Mouse (Mus musculus) ES-CJ7 (cell line): ENCODE data around the gene Fam198b.
"Not testable (repeated sequence)": the region's sequence is repeated elsewhere in the genome, so short reads cannot be mapped to it uniquely, and the experiment has no call there.

Experiments used
- DNase-seq: peaks from one replicate; pipeline ENCODE4 v3.0.0; 2011; ENCODE audit warnings: low read depth, low spot score

Gene Fam198b

GRCm38 (mm10) chr3:79925950-79926697, 41.8 kb downstream of the Fam198b start:
- DNase-seq = peak; percentile 6

- DNase-seq = no peak
Measured at GRCm38 (mm10) chr3:79927050-79927449, 42.7 kb downstream of the Fam198b start.

- DNase-seq = no peak
Measured at GRCm38 (mm10) chr3:79928409-79928808, 44.1 kb downstream of the Fam198b start.

GRCm38 (mm10) chr3:79930141-79930744, 45.9 kb downstream of the Fam198b start:
- no peak for DNase-seq

- DNase-seq = no peak
Measured at GRCm38 (mm10) chr3:79936213-79936612, 51.9 kb downstream of the Fam198b start.

GRCm38 (mm10) chr3:79936730-79937447, 52.6 kb downstream of the Fam198b start:
- no peak for DNase-seq

GRCm38 (mm10) chr3:79947736-79948135, 63.4 kb downstream of the Fam198b start:
- no peak for DNase-seq

GRCm38 (mm10) chr3:79948151-79948550, 63.8 kb downstream of the Fam198b start:
- DNase-seq = no peak

GRCm38 (mm10) chr3:79953164-79953759, 68.9 kb downstream of the Fam198b start:
- DNase-seq = no peak

- no peak for DNase-seq
Measured at GRCm38 (mm10) chr3:79955262-79955661, 70.9 kb downstream of the Fam198b start.

GRCm38 (mm10) chr3:79956792-79957191, 72.5 kb downstream of the Fam198b start:
- no peak for DNase-seq

- no peak for DNase-seq
Measured at GRCm38 (mm10) chr3:79957752-79958151, 73.4 kb downstream of the Fam198b start.

GRCm38 (mm10) chr3:79966709-79967108, 82.4 kb downstream of the Fam198b start:
- DNase-seq = no peak

- peak; percentile 37 for DNase-seq
Measured at GRCm38 (mm10) chr3:79967346-79967745, 83.0 kb downstream of the Fam198b start.

- DNase-seq = no peak
Measured at GRCm38 (mm10) chr3:79968426-79968825, 84.1 kb downstream of the Fam198b start.

GRCm38 (mm10) chr3:79969536-79969935, 85.2 kb downstream of the Fam198b start:
- not testable (repeated sequence) for DNase-seq

- DNase-seq = no peak
Measured at GRCm38 (mm10) chr3:79970070-79970469, 85.7 kb downstream of the Fam198b start.

- DNase-seq = no peak
Measured at GRCm38 (mm10) chr3:79970498-79970897, 86.2 kb downstream of the Fam198b start.

GRCm38 (mm10) chr3:79971542-79971941, 87.2 kb downstream of the Fam198b start:
- DNase-seq = no peak

- DNase-seq = no peak
Measured at GRCm38 (mm10) chr3:79976786-79977185, 92.5 kb downstream of the Fam198b start.

- DNase-seq = no peak
Measured at GRCm38 (mm10) chr3:79977656-79978450, 93.5 kb downstream of the Fam198b start.
